Mouse (Mus musculus) fibroblast of lung, adult 2 months (primary cell): ENCODE data around the gene Nfkbie.

Experiments
- DNase-seq: peaks from one replicate; pipeline ENCODE4 v3.0.0-alpha.2; 2011; ENCODE audit warnings: low read depth

Gene Nfkbie

GRCm38 (mm10) chr17:45597787-45598186, 42.3 kb downstream of the Nfkbie start:
- DNase-seq: peak; percentile 46

GRCm38 (mm10) chr17:45598376-45598775, 42.9 kb downstream of the Nfkbie start:
- no peak for DNase-seq

DNA sequence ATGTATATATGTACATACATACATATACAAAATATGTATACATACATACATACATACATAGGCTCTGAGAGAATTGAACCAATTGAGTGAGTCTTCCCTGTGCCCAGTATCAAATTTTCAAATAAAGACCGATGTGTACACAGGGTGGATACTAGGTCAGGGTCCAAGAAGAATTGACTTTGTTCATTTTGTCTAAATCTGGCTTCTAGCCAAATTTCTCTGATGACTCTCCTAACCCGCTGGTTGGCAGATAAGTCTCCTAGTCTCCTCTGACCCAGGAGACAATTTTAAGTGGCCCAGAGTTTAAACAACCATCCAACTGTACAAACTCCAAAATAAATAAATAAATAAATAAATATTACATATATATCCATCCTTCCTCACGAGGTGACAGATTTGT, 43.4 kb downstream of the Nfkbie start:
- no peak for DNase-seq

- no peak for DNase-seq
Measured at GRCm38 (mm10) chr17:45599446-45600242, 44.1 kb downstream of the Nfkbie start, which contains the start of gene Slc29a1. TSS of gene Slc29a1 (minus strand) at chr17:45599606.

DNA sequence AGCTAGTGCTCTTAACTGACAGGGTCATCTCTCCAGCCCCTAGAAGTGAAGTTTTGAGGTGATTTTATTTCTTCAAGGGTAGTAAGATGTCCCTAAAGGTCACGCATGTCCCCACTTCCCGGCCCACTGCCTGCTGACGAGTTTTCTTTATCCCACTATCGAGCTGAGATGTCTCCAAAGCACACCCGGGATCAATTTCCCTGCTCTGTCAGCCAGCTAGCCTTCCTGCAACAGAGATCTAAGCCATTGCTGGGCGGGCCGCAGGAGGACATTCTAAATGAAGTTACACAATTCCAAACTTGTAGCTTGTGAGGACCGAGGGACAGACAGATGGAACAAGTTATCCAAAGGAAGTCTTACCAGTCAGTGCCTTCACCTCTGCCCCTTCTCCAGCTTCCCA, 44.8 kb downstream of the Nfkbie start:
- no peak for DNase-seq

DNA sequence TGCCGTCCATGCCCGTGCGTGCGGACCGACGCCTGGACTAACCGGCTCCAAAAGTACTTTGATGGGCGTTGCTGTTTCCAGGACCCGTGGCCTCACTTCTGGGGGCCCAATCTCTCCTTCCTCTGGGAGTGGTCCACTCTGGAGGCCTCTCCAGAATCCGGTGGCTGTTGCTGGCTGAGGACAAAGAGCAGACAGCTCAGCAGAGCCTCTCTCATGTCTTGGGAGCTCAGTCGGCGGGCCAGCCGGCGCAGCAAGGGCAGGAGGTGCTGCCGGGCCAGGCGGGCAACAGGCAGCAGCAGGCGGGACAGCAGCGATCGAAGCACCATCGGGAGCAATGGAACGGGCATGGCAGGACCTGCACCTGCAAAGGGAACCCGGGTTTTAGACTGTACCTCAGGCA, 45.8 kb downstream of the Nfkbie start:
- no peak for DNase-seq

DNA sequence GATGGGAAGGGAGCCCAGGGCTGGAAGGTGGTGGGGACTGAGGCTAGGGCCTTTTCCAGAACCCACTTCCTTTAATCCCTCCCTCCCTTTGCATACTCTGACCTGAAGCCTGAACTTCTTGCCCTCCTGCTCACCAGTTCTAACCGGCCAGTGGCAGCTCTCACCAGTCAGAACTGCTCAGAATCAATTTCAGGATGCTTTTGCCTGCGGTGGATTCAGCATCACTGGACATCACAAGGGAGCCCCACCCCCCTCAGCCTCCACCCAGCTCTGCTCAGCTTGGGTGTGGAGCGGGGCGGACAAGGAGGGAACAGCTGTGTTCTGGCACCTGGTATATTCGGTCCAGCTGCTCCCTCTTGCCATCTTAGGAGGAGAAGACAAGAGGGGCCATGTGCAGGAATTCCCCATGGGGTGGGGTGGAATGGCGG, 46.4 kb downstream of the Nfkbie start, which contains the start of gene Mymx:
Mymx (minus strand) TSS at position 226 of the 428 bp plus-strand sequence.
- no peak for DNase-seq

DNA sequence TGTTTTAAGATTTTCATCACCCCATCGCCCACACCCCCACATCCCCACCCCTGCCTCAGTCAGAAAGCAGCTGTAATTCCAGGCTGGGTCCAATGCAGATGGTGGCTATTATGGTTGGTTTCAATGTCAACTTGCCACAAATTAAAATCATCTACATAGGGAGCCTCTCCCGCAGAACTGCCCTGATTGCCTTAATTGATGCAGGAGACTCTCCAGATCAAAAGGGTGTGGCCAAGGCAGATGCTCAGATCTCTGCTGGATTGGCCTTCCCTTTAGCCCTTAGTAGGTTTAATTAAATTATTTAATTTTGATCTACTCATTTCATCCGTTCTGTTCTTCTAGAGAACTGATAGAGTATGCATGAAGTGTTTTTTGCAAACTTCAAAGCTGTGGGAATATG, 47.5 kb downstream of the Nfkbie start:
- DNase-seq: no peak

- DNase-seq: no peak
Measured at GRCm38 (mm10) chr17:45606992-45607879, 51.7 kb downstream of the Nfkbie start.

GRCm38 (mm10) chr17:45608396-45608795, 52.9 kb downstream of the Nfkbie start:
- DNase-seq: no peak

DNA sequence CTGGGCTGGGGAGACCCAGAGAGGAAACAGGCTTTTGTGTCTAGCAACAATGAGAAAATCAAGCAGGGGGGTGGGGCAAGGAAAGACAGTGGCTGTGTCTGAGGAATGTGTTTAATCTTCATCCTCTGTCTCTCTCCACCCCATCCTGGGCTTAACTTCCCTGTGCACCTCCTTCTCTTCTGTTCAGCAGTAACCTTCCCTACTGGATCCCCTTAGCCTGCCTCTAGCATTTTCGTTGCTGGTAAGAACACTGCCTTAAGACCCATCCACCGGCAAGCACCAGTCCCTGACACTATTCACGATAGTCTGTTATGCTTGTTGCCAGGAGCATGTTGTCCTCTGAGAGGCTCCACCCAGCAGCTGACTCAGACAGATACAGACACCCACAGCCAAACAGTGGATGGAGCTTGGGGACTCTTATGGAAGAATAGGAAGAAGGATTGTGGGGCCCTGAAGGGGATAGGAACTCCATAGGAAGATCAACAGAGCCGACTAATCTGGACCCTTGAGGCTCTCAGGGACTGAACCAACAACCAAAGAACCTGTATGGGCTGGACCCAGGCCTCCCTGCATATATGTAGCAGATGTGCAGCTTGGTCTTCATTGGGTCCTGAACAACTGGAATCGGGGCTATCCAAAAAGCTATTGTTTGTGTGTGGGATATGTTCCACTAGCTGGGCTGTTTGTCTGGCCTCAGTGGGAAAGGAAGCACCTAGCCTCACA, 54.8 kb downstream of the Nfkbie start:
- no peak for DNase-seq

DNA sequence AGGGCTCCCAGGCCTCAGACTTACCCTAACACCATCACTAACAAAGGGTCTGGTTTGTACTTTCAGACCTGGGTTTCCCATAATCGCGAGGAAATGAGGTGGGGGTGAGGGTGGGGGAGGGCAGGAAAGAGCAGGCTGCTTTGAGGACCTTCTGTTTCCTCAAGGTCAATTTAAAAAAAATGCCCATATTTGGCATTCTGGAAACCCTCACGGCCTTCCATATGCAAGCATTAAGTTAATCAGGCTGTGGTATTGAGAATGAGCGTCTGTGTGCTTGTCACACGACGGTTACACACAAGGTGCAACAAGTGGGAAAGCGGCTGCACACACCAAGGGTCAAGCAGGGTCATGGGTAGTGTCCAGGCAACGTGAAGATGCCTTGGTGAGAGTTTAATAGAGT, 56.5 kb downstream of the Nfkbie start:
- no peak for DNase-seq
